ENCODE assay signal across 8 mouse cellular contexts in the genomic region with DNA sequence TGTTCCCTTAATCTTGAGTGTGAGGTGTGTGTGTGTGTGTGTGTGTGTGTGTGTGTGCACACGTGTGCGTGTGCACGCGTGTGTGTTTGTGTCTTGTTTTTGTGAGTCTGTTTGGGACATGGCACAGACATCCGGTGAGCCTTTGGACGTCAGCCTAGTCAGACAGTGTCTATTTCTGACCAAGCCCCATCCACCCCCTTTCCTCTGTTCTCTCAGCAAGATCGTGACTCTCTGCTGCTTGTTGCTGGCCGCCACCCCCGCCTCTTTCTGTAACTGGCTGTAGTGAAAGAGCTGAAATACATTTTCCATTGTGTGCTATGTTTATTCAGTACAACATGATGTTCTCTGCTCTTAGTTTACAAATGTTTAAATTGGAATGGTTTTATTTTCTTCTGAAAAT. TPM values are rescaled to one million over a fixed set of nuclear protein-coding genes. Genes with fewer than 3 reads are reported as not detected.
DNase-seq lines count a peak whose midpoint lies in the region; ATAC-seq lines count a peak whose summit lies in the region.

No protein-coding gene starts in this region.

- no peak overlapping the region for H3K4me3 ChIP-seq in kidney, embryonic 14.5 days (ENCODE audit: low read length)
- no peak overlapping the region for H3K4me3 ChIP-seq in heart, embryonic 15.5 days

- no peak for ATAC-seq in kidney, embryonic 14.5 days (ENCODE audit: low FRiP score, low TSS enrichment)
- ATAC-seq in heart, embryonic 15.5 days (replicated peaks; ENCODE audit: insufficient number of reproducible peaks, insufficient read depth, low FRiP score, low read depth), result 0 out of 2 replicates have a peak, but pooled peaks have one; percentile 64
- no peak for ATAC-seq in inflammation-experienced regulatory T-cells, adult 6 months

- WGBS in kidney, embryonic 14.5 days, result 74% methylated on average over 9 of the region's 9 CpGs
- WGBS in heart, embryonic 15.5 days, result 47% methylated on average over 9 of the region's 9 CpGs

- no peaks in the 10 kb centered on the region for H3K36me3 ChIP-seq in kidney, embryonic 14.5 days (ENCODE audit: control insufficient read depth, insufficient read depth, low read length)
- H3K36me3 ChIP-seq in heart, embryonic 15.5 days, result no peaks in the 10 kb centered on the region

- no peaks in the 10 kb centered on the region for H3K27me3 ChIP-seq in kidney, embryonic 14.5 days (ENCODE audit: control insufficient read depth, insufficient read depth, low read length)
- H3K27me3 ChIP-seq in heart, embryonic 15.5 days, result no peaks in the 10 kb centered on the region

- peak; percentile 3 for DNase-seq in adrenal gland, postnatal 25 days
- no peak for DNase-seq in adrenal gland, adult 8-10 months
- peak; percentile 28 for DNase-seq in kidney, postnatal 10 days
- DNase-seq in lung, postnatal 14 days, result peak; percentile 42
- no peak for DNase-seq in thymus, postnatal 4 days

- H3K9ac ChIP-seq in kidney, embryonic 14.5 days (ENCODE audit: low read depth, low read length), result no peak overlapping the region
- no peak overlapping the region for H3K9ac ChIP-seq in heart, embryonic 15.5 days

- H3K9me3 ChIP-seq in kidney, embryonic 14.5 days (ENCODE audit: control insufficient read depth, low read length), result no peaks in the 10 kb centered on the region
- H3K9me3 ChIP-seq in heart, embryonic 15.5 days (replicated peaks), result no peaks in the 10 kb centered on the region

- no peak overlapping the region for H3K27ac ChIP-seq in kidney, embryonic 14.5 days (ENCODE audit: low read depth, low read length)
- H3K27ac ChIP-seq in heart, embryonic 15.5 days, result peak overlapping the region; percentile 42

- no peak overlapping the region for H3K4me2 ChIP-seq in kidney, embryonic 14.5 days (replicated peaks; ENCODE audit: low read depth, low read length)
- H3K4me2 ChIP-seq in heart, embryonic 15.5 days, result no peak overlapping the region

- no peaks in the 10 kb centered on the region for H3K4me1 ChIP-seq in kidney, embryonic 14.5 days (ENCODE audit: control insufficient read depth, insufficient read depth, low read length)
- no peaks in the 10 kb centered on the region for H3K4me1 ChIP-seq in heart, embryonic 15.5 days (replicated peaks)

RNA-seq across cellular contexts. Expression of gene Cnga2, which starts 20.6 kb away (rescaled TPM):
- 0.15 TPM in 1 of 2 replicates, not detected in the other for total RNA-seq in adrenal gland, postnatal 25 days (2021)
- total RNA-seq in adrenal gland, adult 8-10 months (2022), result under 1 TPM in 3 of 4 experiments, not detected in 1; 0.09 to 0.15 (median 0.11) TPM
- polyA plus RNA-seq in kidney, embryonic 14.5 days (2014; fragmentation: Nextera tagmentation; extraction: Ambion mirVana), result 0.08 and 0.09 TPM in 2 replicates
- 0.04 and 0.11 TPM in 2 replicates for polyA plus RNA-seq in heart, embryonic 15.5 days (2015; fragmentation: Nextera tagmentation; extraction: Ambion mirVana)
- polyA plus RNA-seq in inflammation-experienced regulatory T-cells, adult 6 months (2017; shearing (Covaris generic)), result under 1 TPM in 1 of 3 experiments, not detected in 2; 0.44 TPM

RNA-seq across cellular contexts. Expression of gene Fate1, which starts 39.5 kb away (rescaled TPM):
- not detected in 2 replicates for total RNA-seq in adrenal gland, postnatal 25 days (2021)
- under 1 TPM in 2 of 4 experiments, not detected in 2; 0.26 to 0.35 TPM for total RNA-seq in adrenal gland, adult 8-10 months (2022)
- not detected in 2 replicates for polyA plus RNA-seq in kidney, embryonic 14.5 days (2014; fragmentation: Nextera tagmentation; extraction: Ambion mirVana)
- polyA plus RNA-seq in heart, embryonic 15.5 days (2015; fragmentation: Nextera tagmentation; extraction: Ambion mirVana), result not detected in 2 replicates
- not detected for polyA plus RNA-seq in inflammation-experienced regulatory T-cells, adult 6 months (2017; shearing (Covaris generic))

RNA-seq across cellular contexts. Expression of gene Prrg3, which starts 49.8 kb away (rescaled TPM):
- 12.3 and 15.7 TPM in 2 replicates for total RNA-seq in adrenal gland, postnatal 25 days (2021)
- total RNA-seq in adrenal gland, adult 8-10 months (2022), result 10 to 100 TPM; 14.0 to 22.6 (median 19.8) TPM
- polyA plus RNA-seq in kidney, embryonic 14.5 days (2014; fragmentation: Nextera tagmentation; extraction: Ambion mirVana), result 4.2 and 9.7 TPM in 2 replicates
- 8.4 and 10.3 TPM in 2 replicates for polyA plus RNA-seq in heart, embryonic 15.5 days (2015; fragmentation: Nextera tagmentation; extraction: Ambion mirVana)
- not detected for polyA plus RNA-seq in inflammation-experienced regulatory T-cells, adult 6 months (2017; shearing (Covaris generic))

Comparison
In these comparisons a context has a peak if more than half of its experiments do, and no peak if none do; other contexts are left out.
1. DNase-seq: peak in adrenal gland, postnatal 25 days (single experiment), kidney, postnatal 10 days (single experiment) and lung, postnatal 14 days (single experiment); none in adrenal gland, adult 8-10 months (single experiment) and thymus, postnatal 4 days (single experiment).